Mouse (Mus musculus) liver, embryonic 16.5 days (tissue): ENCODE measurements around the gene Esrrb. TPM values are rescaled to one million over a fixed set of nuclear protein-coding genes. Genes with fewer than 3 reads are reported as not detected.

Experiments used
- ATAC-seq: fragments of 200-750 bp; cut with Nextera tagmentation; 2 replicates; pipeline ENCODE4 v1.8.0; 2017; ENCODE audit warnings: low read depth, mild to moderate bottlenecking, moderate number of reproducible peaks, moderate library complexity
- H3K27ac ChIP-seq: fragments of 300-500 bp; sonication (generic); 2 replicates; pipeline ENCODE4 v1.5.1; 2014; ENCODE audit warnings: mild to moderate bottlenecking, low read length
- H3K27me3 ChIP-seq: fragments of 300-500 bp; sonication (generic); 2 replicates; pipeline ENCODE4 v1.6.1; 2014; ENCODE audit warnings: low read depth, low read length, mixed read lengths; ENCODE audit not compliant: control insufficient read depth, insufficient read depth
- H3K36me3 ChIP-seq: fragments of 300-500 bp; sonication (generic); 2 replicates; pipeline ENCODE4 v1.6.1; 2014; ENCODE audit warnings: mild to moderate bottlenecking; ENCODE audit not compliant: control insufficient read depth, insufficient read depth
- H3K4me1 ChIP-seq: fragments of 300-500 bp; sonication (generic); 2 replicates; pipeline ENCODE4 v1.6.1; 2014; ENCODE audit warnings: low read depth, low read length, mixed read lengths; ENCODE audit not compliant: control insufficient read depth
- H3K4me2 ChIP-seq: fragments of 300-500 bp; sonication (generic); 2 replicates; pipeline ENCODE4 v1.6.1; 2014; ENCODE audit warnings: low read depth, low read length, mixed read lengths
- H3K4me3 ChIP-seq: fragments of 300-500 bp; sonication (generic); 2 replicates; pipeline ENCODE4 v1.5.1; 2014; ENCODE audit warnings: low read depth, mild to moderate bottlenecking, low read length
- H3K9ac ChIP-seq: fragments of 300-500 bp; sonication (generic); 2 replicates; pipeline ENCODE4 v1.6.1; 2014; ENCODE audit warnings: low read depth, low read length
- H3K9me3 ChIP-seq: fragments of 300-500 bp; sonication (generic); replicated peaks from 2 replicates; pipeline ENCODE4 v1.6.1; 2016; ENCODE audit warnings: low read length; ENCODE audit not compliant: control insufficient read depth
- WGBS: fragments of 180-500 bp; shearing (Covaris S2); extraction: QIAGEN DNeasy Blood & Tissue Kit; methylation state at CpG from one replicate; pipeline ENCODE4 v1.1.7; 2014; ENCODE audit not compliant: insufficient replicate concordance; 5-methylcytosine and 5-hydroxymethylcytosine counted together
- polyA plus RNA-seq: library from polyadenylated mRNA; unstranded; fragments of >200 nt; fragmentation: Nextera tagmentation; extraction: Ambion mirVana; gene quantifications from 2 replicates; pipeline ENCODE4 v1.2.1, GENCODE M21; 2015

Esrrb gene
- polyA plus RNA-seq, result 0.08 and 0.09 TPM in 2 replicates

DNA sequence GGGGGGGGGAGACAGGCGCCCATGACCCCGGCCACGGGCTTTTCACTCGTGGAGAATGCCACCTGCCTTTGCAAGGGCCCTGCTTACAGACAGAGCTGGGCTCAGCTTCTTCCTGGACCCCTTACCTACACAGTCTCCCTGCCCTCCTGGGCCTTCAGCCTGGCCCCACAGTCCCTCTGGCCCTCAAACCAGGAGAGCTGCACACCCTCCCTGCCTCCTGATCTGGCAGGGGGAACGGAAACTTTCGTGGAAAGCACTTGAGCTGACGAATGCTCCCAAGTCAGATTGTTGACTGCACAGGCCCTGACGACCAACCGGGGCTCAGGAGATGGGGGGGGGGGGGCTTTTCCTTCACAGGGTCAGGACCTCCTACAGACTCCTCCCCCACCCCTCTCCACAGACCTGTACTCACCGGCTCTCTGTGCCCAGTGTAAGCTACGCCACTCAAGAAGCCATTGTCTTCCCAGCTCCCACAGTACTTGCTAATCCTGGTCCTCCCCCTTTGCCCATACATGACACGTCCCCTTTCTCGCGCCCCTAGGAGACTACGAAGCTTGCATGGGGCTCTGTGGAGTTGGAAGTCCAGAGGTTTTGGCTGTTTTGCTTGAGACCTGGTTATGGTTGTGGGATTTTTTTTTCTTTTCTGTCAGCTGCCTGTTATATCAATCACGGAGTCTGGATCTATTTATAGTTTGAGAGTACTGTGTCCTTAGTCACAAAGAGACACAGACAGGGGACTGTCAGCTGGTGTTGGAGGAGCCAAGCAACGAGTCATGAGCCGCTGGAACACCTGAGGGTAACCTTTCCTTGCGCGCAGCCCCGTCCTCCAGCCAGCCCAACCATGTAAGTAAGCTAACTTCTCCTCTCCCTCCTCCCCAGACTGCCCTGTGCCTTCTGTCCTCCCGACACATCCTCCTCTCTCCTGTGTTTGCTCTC, at the start of gene Esrrb:
Gene Esrrb (plus strand): TSS at position 422 of the 936 bp plus-strand sequence.
- H3K9me3 ChIP-seq, result no peaks in the 10 kb centered on the region
- no peaks in the 10 kb centered on the region for H3K27me3 ChIP-seq
- no peaks in the 10 kb centered on the region for H3K4me1 ChIP-seq
- H3K9ac ChIP-seq, result no peak within 1 kb of the TSS
- no peak within 1 kb of the TSS for H3K27ac ChIP-seq
- no peak within 1 kb of the TSS for H3K4me2 ChIP-seq
- ATAC-seq, result no peak
- no peak within 1 kb of the TSS for H3K4me3 ChIP-seq
- no peaks in the 10 kb centered on the region for H3K36me3 ChIP-seq
- 28% methylated on average over 22 of the region's 22 CpGs for WGBS

DNA sequence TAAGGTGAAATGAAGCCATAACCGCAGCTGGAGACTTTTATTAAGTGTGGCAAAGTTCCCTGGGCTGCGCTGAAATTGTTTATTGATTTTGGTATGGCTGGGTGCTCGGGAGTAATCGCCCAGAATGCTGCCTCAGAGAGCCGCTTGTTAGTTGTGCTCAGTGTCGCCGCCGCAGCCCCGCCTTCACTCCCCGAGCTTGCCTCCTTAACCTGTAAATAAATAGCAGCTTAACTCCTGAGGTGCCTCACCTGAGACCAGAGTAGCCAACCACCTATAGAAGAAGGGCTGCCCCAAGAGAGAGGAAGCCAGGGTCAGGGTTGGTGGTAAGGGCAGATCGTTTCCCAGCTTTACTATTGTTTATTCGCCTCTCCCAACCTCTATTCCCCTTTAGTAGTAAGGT, 40.3 kb upstream of the Esrrb start:
- ATAC-seq, result no peak
- 32% methylated on average over 12 of the region's 12 CpGs for WGBS
- no peaks in the 10 kb centered on the region for H3K27me3 ChIP-seq

GRCm38 (mm10) chr12:86324297-86324696, 36.6 kb upstream of the Esrrb start:
- ATAC-seq, result no peak
- Histone ChIP-seq H3K4me3 (no peak overlapping the region), H3K9me3 (no peaks in the 10 kb centered on the region), H3K36me3 (no peaks in the 10 kb centered on the region), H3K4me1 (no peaks in the 10 kb centered on the region), H3K27me3 (no peaks in the 10 kb centered on the region), H3K27ac (no peak overlapping the region), H3K9ac (no peak overlapping the region), H3K4me2 (no peak overlapping the region)
- WGBS, result 24% methylated on average over 3 of the region's 3 CpGs

More for the DNA sequence above, 40.3 kb upstream of the Esrrb start:
- no peak overlapping the region for H3K27ac ChIP-seq
- no peaks in the 10 kb centered on the region for H3K4me1 ChIP-seq
- H3K9ac ChIP-seq, result no peak overlapping the region
- no peaks in the 10 kb centered on the region for H3K36me3 ChIP-seq
- no peaks in the 10 kb centered on the region for H3K9me3 ChIP-seq
- no peak overlapping the region for H3K4me3 ChIP-seq
- no peak overlapping the region; the same call in 1 of the 2 replicates for H3K4me2 ChIP-seq

GRCm38 (mm10) chr12:86329813-86330212, 31.1 kb upstream of the Esrrb start:
- no peaks in the 10 kb centered on the region for H3K9me3 ChIP-seq
- no peaks in the 10 kb centered on the region for H3K36me3 ChIP-seq
- 45% methylated on average over 4 of the region's 4 CpGs for whole genome bisulfite sequencing
- no peaks in the 10 kb centered on the region for H3K4me1 ChIP-seq
- no peak overlapping the region for H3K4me2 ChIP-seq
- H3K4me3 ChIP-seq, result no peak overlapping the region
- no peak for ATAC-seq
- H3K9ac ChIP-seq, result no peak overlapping the region
- no peaks in the 10 kb centered on the region for H3K27me3 ChIP-seq
- no peak overlapping the region for H3K27ac ChIP-seq

DNA sequence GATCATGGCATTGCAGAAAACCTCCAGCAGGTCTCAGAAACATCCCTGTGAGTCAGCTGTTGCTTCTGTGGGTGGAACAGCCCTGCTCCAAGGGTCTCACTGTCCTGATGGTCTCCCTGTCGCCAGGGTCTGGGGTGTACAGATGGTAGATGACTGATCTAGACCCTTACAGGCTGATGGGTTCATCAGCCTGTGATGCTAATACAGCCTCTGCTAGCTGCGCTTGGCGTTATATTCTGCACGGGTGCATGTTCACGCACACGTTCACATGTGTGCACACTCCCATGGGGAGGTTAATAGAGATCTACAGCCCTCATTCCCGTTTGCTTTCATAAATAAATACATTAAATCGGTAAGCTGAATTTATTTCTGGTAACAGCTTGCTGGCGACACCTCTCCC, 30.2 kb upstream of the Esrrb start:
- Histone ChIP-seq H3K4me3 (no peak overlapping the region), H3K27ac (no peak overlapping the region), H3K36me3 (no peaks in the 10 kb centered on the region), H3K9ac (no peak overlapping the region), H3K27me3 (no peaks in the 10 kb centered on the region), H3K4me1 (no peaks in the 10 kb centered on the region), H3K9me3 (no peaks in the 10 kb centered on the region), H3K4me2 (no peak overlapping the region)
- WGBS, result 77% methylated on average over 9 of the region's 9 CpGs
- ATAC-seq, result no peak

- H3K9ac ChIP-seq, result no peak overlapping the region
- H3K27ac ChIP-seq, result no peak overlapping the region
- WGBS, result 66% methylated on average over 10 of the region's 10 CpGs
- no peaks in the 10 kb centered on the region for H3K4me1 ChIP-seq
- H3K27me3 ChIP-seq, result no peaks in the 10 kb centered on the region
- no peak for ATAC-seq
- no peak overlapping the region for H3K4me3 ChIP-seq
- no peaks in the 10 kb centered on the region for H3K36me3 ChIP-seq
- H3K9me3 ChIP-seq, result no peaks in the 10 kb centered on the region
- no peak overlapping the region for H3K4me2 ChIP-seq
Observed at GRCm38 (mm10) chr12:86331248-86331647, 29.7 kb upstream of the Esrrb start.

- Histone ChIP-seq H3K9ac (no peak overlapping the region), H3K36me3 (no peaks in the 10 kb centered on the region), H3K4me2 (no peak overlapping the region), H3K27ac (no peak overlapping the region), H3K27me3 (no peaks in the 10 kb centered on the region), H3K4me3 (no peak overlapping the region), H3K4me1 (no peaks in the 10 kb centered on the region), H3K9me3 (no peaks in the 10 kb centered on the region)
- no peak for ATAC-seq
- WGBS, result 67% methylated on average over 3 of the region's 3 CpGs
Observed at GRCm38 (mm10) chr12:86336209-86336608, 24.7 kb upstream of the Esrrb start.

- ATAC-seq, result no peak
- 34% methylated on average over 7 of the region's 7 CpGs for WGBS
Observed at GRCm38 (mm10) chr12:86336887-86337286, 24.0 kb upstream of the Esrrb start.

DNA sequence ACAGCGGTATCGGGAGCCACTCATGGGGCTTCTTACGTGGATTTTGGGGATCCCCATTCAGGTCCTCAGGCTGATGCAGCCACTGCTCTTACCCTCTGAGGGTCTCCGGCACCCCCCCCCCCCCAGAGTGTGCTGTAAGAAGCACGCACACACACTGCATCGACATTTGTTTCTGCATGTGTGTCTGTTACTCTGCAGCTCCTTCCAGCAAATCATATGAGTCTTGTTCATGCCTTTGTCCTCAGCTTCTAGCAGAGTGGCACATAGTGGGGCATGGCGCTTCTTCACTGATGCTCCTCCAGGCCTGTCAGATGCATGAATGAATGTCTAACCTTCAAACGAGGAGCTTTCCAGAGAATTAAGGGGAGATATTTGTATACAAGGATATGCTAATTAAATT, 11.4 kb upstream of the Esrrb start:
- Histone ChIP-seq H3K36me3 (no peaks in the 10 kb centered on the region), H3K4me2 (no peak overlapping the region), H3K9ac (no peak overlapping the region), H3K9me3 (no peaks in the 10 kb centered on the region), H3K4me3 (no peak overlapping the region), H3K4me1 (no peaks in the 10 kb centered on the region), H3K27me3 (no peaks in the 10 kb centered on the region), H3K27ac (no peak overlapping the region)
- ATAC-seq, result no peak
- whole genome bisulfite sequencing, result 63% methylated on average over 8 of the region's 8 CpGs

More at GRCm38 (mm10) chr12:86336887-86337286, 24.0 kb upstream of the Esrrb start:
- no peaks in the 10 kb centered on the region for H3K27me3 ChIP-seq
- H3K36me3 ChIP-seq, result no peaks in the 10 kb centered on the region
- no peaks in the 10 kb centered on the region for H3K9me3 ChIP-seq
- H3K4me3 ChIP-seq, result no peak overlapping the region
- H3K9ac ChIP-seq, result no peak overlapping the region
- no peak overlapping the region for H3K27ac ChIP-seq
- no peaks in the 10 kb centered on the region for H3K4me1 ChIP-seq
- no peak overlapping the region for H3K4me2 ChIP-seq
